Mouse (Mus musculus): ENCODE data around the gene Glipr2. TPM values are rescaled to one million over a fixed set of nuclear protein-coding genes. Genes with fewer than 3 reads are reported as not detected.
A peak's percentile ranks its signal among the peaks of the same experiment; 100 is the strongest.

The Glipr2 gene
- polyA plus RNA-seq, 1 experiment from 2014 or later = 55.4 TPM

- H3K9me3 ChIP-seq (ENCODE audit: control insufficient read depth, low read length) = no peaks in the 10 kb centered on the region
- ATAC-seq (ENCODE audit: insufficient number of reproducible peaks, insufficient read depth, low FRiP score, low read depth) = no peak
- WGBS = 70% methylated on average over 6 of the region's 6 CpGs
- H3K4me1 ChIP-seq (ENCODE audit: control insufficient read depth in 2 of 2, insufficient read depth in 2 of 2, low read length in 2 of 2) = peaks cover 17 to 42% of the 10 kb centered on the region in 2 experiments
- H3K4me3 ChIP-seq (ENCODE audit: control insufficient read depth in 1 of 2, insufficient read depth in 1 of 2, low read depth in 1 of 2, low read length in 2 of 2) = no peak overlapping the region
- no peaks in the 10 kb centered on the region for H3K27me3 ChIP-seq (ENCODE audit: control insufficient read depth, insufficient read depth, low read length)
- H3K36me3 ChIP-seq (ENCODE audit: control insufficient read depth, insufficient read depth, low read length) = no peaks in the 10 kb centered on the region
- peak overlapping the region; percentile 95 for H3K4me2 ChIP-seq (ENCODE audit: low read length)
- H3K27ac ChIP-seq (replicated peaks in 1 of 2; ENCODE audit: control insufficient read depth in 1 of 2, insufficient read depth in 1 of 2, low read depth in 2 of 2, low read length in 2 of 2) = no peak overlapping the region; a peak in 1 of 4 replicates
- no peak overlapping the region for H3K9ac ChIP-seq (ENCODE audit: low read length)
These were observed 3.0 kb downstream of the Glipr2 start for GRCm38 (mm10) chr4:43960207-43960606.

DNA sequence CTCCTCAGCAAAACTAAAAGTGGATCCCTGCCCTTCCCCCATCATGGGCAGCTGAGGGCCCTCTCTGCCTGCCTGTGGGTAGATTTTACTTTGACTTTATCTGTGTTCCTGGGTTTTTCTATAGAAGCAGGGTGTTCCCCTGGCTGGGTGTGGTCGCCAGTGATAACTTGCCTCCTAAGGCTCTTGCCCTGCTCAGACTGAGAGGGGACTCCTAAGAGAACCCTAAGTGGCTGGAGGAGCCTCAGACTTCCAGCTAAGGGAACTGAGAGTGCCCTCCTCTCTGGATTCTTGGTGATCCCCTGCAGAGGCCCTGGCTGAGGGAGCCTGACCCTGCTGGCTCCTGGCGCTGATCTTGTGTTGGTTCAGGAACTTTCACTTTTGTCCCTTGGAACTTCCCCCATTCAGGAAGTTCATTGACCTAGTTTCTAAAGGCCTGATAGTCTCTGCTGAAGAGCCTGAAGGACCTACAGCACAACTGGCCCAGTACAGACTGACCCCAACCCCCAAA is 7.2 kb downstream of the Glipr2 start:
- Histone ChIP-seq H3K4me2 (ENCODE audit: low read length) (peak overlapping the region; percentile 30), H3K27ac (replicated peaks in 1 of 2; ENCODE audit: control insufficient read depth in 1 of 2, insufficient read depth in 1 of 2, low read depth in 2 of 2, low read length in 2 of 2) (peak overlapping the region in 1 of 2 experiments; percentile 48; a peak in 2 of 4 replicates), H3K9ac (ENCODE audit: low read length) (peak overlapping the region; percentile 40; the same call in 1 of the 2 replicates), H3K9me3 (ENCODE audit: control insufficient read depth, low read length) (no peaks in the 10 kb centered on the region), H3K4me1 (ENCODE audit: control insufficient read depth in 2 of 2, insufficient read depth in 2 of 2, low read length in 2 of 2) (peaks cover 24 to 39% of the 10 kb centered on the region in 2 experiments), H3K27me3 (ENCODE audit: control insufficient read depth, insufficient read depth, low read length) (no peaks in the 10 kb centered on the region), H3K4me3 (ENCODE audit: control insufficient read depth in 1 of 2, insufficient read depth in 1 of 2, low read depth in 1 of 2, low read length in 2 of 2) (no peak overlapping the region), H3K36me3 (ENCODE audit: control insufficient read depth, insufficient read depth, low read length) (0 out of 2 replicates have a peak, but pooled peaks cover 2% of the 10 kb centered on the region)
- WGBS = 16% methylated on average over 2 of the region's 2 CpGs
- ATAC-seq (ENCODE audit: insufficient number of reproducible peaks, insufficient read depth, low FRiP score, low read depth) = no peak

GRCm38 (mm10) chr4:43964951-43965684 is 7.9 kb downstream of the Glipr2 start:
- Histone ChIP-seq H3K36me3 (ENCODE audit: control insufficient read depth, insufficient read depth, low read length) (0 out of 2 replicates have a peak, but pooled peaks cover 2% of the 10 kb centered on the region), H3K27me3 (ENCODE audit: control insufficient read depth, insufficient read depth, low read length) (no peaks in the 10 kb centered on the region), H3K4me2 (ENCODE audit: low read length) (no peak overlapping the region), H3K27ac (replicated peaks in 1 of 2; ENCODE audit: control insufficient read depth in 1 of 2, insufficient read depth in 1 of 2, low read depth in 2 of 2, low read length in 2 of 2) (0 out of 4 replicates have a peak overlapping the region, but pooled peaks of 1 of the 2 experiments have one; percentile 48), H3K4me3 (ENCODE audit: control insufficient read depth in 1 of 2, insufficient read depth in 1 of 2, low read depth in 1 of 2, low read length in 2 of 2) (no peak overlapping the region), H3K9me3 (ENCODE audit: control insufficient read depth, low read length) (no peaks in the 10 kb centered on the region), H3K9ac (ENCODE audit: low read length) (no peak overlapping the region; the same call in 1 of the 2 replicates), H3K4me1 (ENCODE audit: control insufficient read depth in 2 of 2, insufficient read depth in 2 of 2, low read length in 2 of 2) (peaks cover 24 to 33% of the 10 kb centered on the region in 2 experiments)
- no peak for ATAC-seq (ENCODE audit: insufficient number of reproducible peaks, insufficient read depth, low FRiP score, low read depth)
- 34% methylated on average over 4 of the region's 4 CpGs for whole genome bisulfite sequencing

- Histone ChIP-seq H3K4me2 (ENCODE audit: low read length) (no peak overlapping the region), H3K9ac (ENCODE audit: low read length) (no peak overlapping the region), H3K36me3 (ENCODE audit: control insufficient read depth, insufficient read depth, low read length) (peaks cover 8% of the 10 kb centered on the region), H3K9me3 (ENCODE audit: control insufficient read depth, low read length) (no peaks in the 10 kb centered on the region), H3K27me3 (ENCODE audit: control insufficient read depth, insufficient read depth, low read length) (no peaks in the 10 kb centered on the region), H3K4me3 (ENCODE audit: control insufficient read depth in 1 of 2, insufficient read depth in 1 of 2, low read depth in 1 of 2, low read length in 2 of 2) (no peak overlapping the region), H3K4me1 (ENCODE audit: control insufficient read depth in 2 of 2, insufficient read depth in 2 of 2, low read length in 2 of 2) (peaks cover 24 to 32% of the 10 kb centered on the region in 2 experiments), H3K27ac (replicated peaks in 1 of 2; ENCODE audit: control insufficient read depth in 1 of 2, insufficient read depth in 1 of 2, low read depth in 2 of 2, low read length in 2 of 2) (no peak overlapping the region)
- ATAC-seq (ENCODE audit: insufficient number of reproducible peaks, insufficient read depth, low FRiP score, low read depth) = no peak
- WGBS = 87% methylated on average over 7 of the region's 7 CpGs
These were observed 8.8 kb downstream of the Glipr2 start for GRCm38 (mm10) chr4:43965856-43966535.

DNA sequence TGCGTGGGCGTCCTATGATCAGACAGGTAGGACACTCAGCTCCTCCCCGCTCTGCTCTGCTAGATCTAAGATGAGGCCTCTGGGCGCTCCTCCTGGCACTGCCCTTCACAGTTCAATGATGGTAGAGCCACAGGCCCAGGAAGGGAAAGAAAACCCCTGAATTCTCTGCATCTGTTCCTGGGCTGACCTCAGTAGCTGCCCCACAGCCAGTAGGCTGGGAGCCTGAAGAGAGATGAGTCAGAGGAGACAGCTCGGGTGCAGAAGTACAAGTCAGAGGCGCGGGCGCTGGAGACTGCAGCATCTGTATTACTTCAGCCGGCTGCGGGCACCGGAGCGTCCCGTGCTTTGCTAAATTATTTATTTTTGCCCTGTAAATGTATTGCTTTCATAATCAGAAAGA is 11.4 kb downstream of the Glipr2 start:
- Histone ChIP-seq H3K27ac (replicated peaks in 1 of 2; ENCODE audit: control insufficient read depth in 1 of 2, insufficient read depth in 1 of 2, low read depth in 2 of 2, low read length in 2 of 2) (peak overlapping the region in 1 of 2 experiments; percentile 23; a peak in 1 of 4 replicates), H3K9me3 (ENCODE audit: control insufficient read depth, low read length) (no peaks in the 10 kb centered on the region), H3K27me3 (ENCODE audit: control insufficient read depth, insufficient read depth, low read length) (no peaks in the 10 kb centered on the region), H3K4me1 (ENCODE audit: control insufficient read depth in 2 of 2, insufficient read depth in 2 of 2, low read length in 2 of 2) (peaks cover 35 to 46% of the 10 kb centered on the region in 2 experiments), H3K9ac (ENCODE audit: low read length) (no peak overlapping the region), H3K4me2 (ENCODE audit: low read length) (no peak overlapping the region), H3K36me3 (ENCODE audit: control insufficient read depth, insufficient read depth, low read length) (peaks cover 10% of the 10 kb centered on the region), H3K4me3 (ENCODE audit: control insufficient read depth in 1 of 2, insufficient read depth in 1 of 2, low read depth in 1 of 2, low read length in 2 of 2) (no peak overlapping the region)
- ATAC-seq (ENCODE audit: insufficient number of reproducible peaks, insufficient read depth, low FRiP score, low read depth) = no peak
- WGBS = 47% methylated on average over 13 of the region's 13 CpGs

DNA sequence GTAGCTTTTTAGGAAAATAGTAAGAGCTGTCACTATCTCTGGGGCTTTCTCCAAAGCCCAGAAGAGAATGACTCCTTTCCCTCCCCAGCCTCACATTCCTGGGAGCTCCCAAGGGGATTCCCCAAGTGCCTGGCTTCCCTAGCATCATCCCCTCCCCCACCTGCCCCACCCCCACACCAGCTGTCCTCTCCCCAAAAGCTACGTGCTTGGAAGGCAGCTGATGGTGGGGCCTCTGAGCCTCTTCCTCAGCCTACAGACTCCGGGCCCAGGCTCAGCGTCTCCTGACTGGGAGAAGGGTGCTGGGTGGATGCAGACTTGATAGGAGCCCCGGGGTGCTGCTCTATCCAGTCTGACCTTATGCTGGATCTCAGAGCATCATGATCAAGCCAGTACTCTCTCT is 12.2 kb downstream of the Glipr2 start:
- no peaks in the 10 kb centered on the region for H3K27me3 ChIP-seq (ENCODE audit: control insufficient read depth, insufficient read depth, low read length)
- peaks cover 14% of the 10 kb centered on the region for H3K36me3 ChIP-seq (ENCODE audit: control insufficient read depth, insufficient read depth, low read length)
- no peak overlapping the region for H3K9ac ChIP-seq (ENCODE audit: low read length)
- H3K27ac ChIP-seq (replicated peaks in 1 of 2; ENCODE audit: control insufficient read depth in 1 of 2, insufficient read depth in 1 of 2, low read depth in 2 of 2, low read length in 2 of 2) = peak overlapping the region in 1 of 2 experiments; percentile 19; a peak in 1 of 4 replicates
- H3K4me1 ChIP-seq (ENCODE audit: control insufficient read depth in 2 of 2, insufficient read depth in 2 of 2, low read length in 2 of 2) = peaks cover 27 to 40% of the 10 kb centered on the region in 2 experiments
- 23% methylated on average over 4 of the region's 4 CpGs for WGBS
- ATAC-seq (ENCODE audit: insufficient number of reproducible peaks, insufficient read depth, low FRiP score, low read depth) = no peak
- H3K4me3 ChIP-seq (ENCODE audit: control insufficient read depth in 1 of 2, insufficient read depth in 1 of 2, low read depth in 1 of 2, low read length in 2 of 2) = no peak overlapping the region
- no peaks in the 10 kb centered on the region for H3K9me3 ChIP-seq (ENCODE audit: control insufficient read depth, low read length)
- no peak overlapping the region for H3K4me2 ChIP-seq (ENCODE audit: low read length)

GRCm38 (mm10) chr4:43970393-43971330 is 13.5 kb downstream of the Glipr2 start:
- 85% methylated on average over 20 of the region's 20 CpGs for WGBS
- no peak overlapping the region for H3K4me3 ChIP-seq (ENCODE audit: control insufficient read depth in 1 of 2, insufficient read depth in 1 of 2, low read depth in 1 of 2, low read length in 2 of 2)
- no peak overlapping the region for H3K27ac ChIP-seq (replicated peaks in 1 of 2; ENCODE audit: control insufficient read depth in 1 of 2, insufficient read depth in 1 of 2, low read depth in 2 of 2, low read length in 2 of 2)
- H3K9ac ChIP-seq (ENCODE audit: low read length) = no peak overlapping the region
- H3K9me3 ChIP-seq (ENCODE audit: control insufficient read depth, low read length) = no peaks in the 10 kb centered on the region
- H3K27me3 ChIP-seq (ENCODE audit: control insufficient read depth, insufficient read depth, low read length) = no peaks in the 10 kb centered on the region
- H3K4me2 ChIP-seq (ENCODE audit: low read length) = no peak overlapping the region
- peaks cover 17 to 28% of the 10 kb centered on the region in 2 experiments for H3K4me1 ChIP-seq (ENCODE audit: control insufficient read depth in 2 of 2, insufficient read depth in 2 of 2, low read length in 2 of 2)
- peaks cover 16% of the 10 kb centered on the region for H3K36me3 ChIP-seq (ENCODE audit: control insufficient read depth, insufficient read depth, low read length)
- no peak for ATAC-seq (ENCODE audit: insufficient number of reproducible peaks, insufficient read depth, low FRiP score, low read depth)

Data from heart, embryonic 14.5 days (tissue).